Mouse (Mus musculus) fibroblast of lung, adult 2 months (primary cell): ENCODE results near the gene Zfp385a.

Experiments used
- DNase-seq: peaks from one replicate; pipeline ENCODE4 v3.0.0-alpha.2; 2011; ENCODE audit warnings: low read depth

Zfp385a gene

GRCm38 (mm10) chr15:103308056-103308875, 31.6 kb downstream of the Zfp385a start:
- DNase-seq, result no peak

- DNase-seq, result peak; percentile 85
Measured at GRCm38 (mm10) chr15:103307125-103307524, 32.8 kb downstream of the Zfp385a start.

- DNase-seq, result no peak
Measured at GRCm38 (mm10) chr15:103305792-103306645, 33.9 kb downstream of the Zfp385a start.

- DNase-seq, result peak; percentile 95
Measured at GRCm38 (mm10) chr15:103305070-103305678, 34.7 kb downstream of the Zfp385a start.

- no peak for DNase-seq
Measured at GRCm38 (mm10) chr15:103304616-103304969, 35.3 kb downstream of the Zfp385a start.

- no peak for DNase-seq
Measured at GRCm38 (mm10) chr15:103303916-103304615, 35.8 kb downstream of the Zfp385a start.

- no peak for DNase-seq
Measured at GRCm38 (mm10) chr15:103302341-103303021, 37.4 kb downstream of the Zfp385a start.

DNA sequence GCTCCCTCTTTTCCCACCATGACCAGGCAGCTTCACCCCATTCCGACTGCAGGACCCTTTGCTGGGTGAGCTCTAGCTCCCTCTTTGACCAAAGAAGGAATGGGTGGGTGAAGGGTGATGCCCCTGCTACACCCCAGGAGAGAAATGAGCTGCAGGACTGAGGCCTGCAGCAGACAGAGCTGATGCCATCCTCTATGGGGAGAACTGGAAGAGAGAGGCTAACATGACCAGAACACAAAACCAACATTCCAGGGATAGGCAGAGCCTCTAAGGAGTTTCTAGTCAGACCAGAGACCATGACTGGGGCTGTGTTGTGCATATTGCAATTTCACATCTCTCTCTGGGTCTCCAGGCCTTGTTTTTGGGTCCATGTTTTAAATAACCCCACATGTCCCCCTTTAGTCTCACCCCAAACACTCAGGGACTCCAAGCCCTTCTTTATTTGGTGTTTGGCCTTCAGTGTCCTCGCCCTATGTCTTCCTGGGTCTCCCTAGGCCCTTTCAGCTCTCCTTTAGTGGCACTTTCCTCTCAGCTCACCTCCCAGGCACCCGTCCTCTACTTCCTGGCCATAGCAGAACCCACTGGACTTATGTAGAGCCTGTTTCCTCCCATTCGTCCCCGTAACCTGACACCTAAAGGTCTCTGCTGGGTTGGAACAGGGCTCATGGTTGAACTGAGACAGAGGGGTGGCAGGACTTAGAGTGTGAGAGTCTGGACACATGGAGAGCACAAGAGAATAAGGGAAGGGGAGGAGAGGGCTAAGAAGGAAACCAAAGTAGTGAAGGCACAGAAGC, 38.1 kb downstream of the Zfp385a start:
- DNase-seq, result no peak

DNA sequence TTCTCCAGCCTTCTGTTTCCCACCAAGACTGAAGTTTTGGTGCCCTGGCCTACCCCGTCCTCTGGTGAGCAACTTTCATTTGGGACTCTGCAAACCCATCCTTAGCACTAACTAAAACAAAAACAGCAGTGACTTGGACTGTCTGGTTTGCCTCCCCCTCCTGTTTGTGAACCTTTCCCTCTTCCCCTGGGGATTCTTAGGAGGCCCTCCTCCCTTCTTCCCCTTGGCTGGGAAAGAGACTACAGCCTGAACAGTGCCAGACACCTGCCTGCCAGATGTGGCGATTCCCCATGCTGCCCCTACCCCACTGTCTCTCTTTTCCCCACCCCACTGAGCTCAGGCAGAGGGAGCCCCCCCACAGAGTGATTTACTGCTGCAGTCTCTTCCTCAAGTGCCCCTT, 38.8 kb downstream of the Zfp385a start:
- DNase-seq, result no peak

DNA sequence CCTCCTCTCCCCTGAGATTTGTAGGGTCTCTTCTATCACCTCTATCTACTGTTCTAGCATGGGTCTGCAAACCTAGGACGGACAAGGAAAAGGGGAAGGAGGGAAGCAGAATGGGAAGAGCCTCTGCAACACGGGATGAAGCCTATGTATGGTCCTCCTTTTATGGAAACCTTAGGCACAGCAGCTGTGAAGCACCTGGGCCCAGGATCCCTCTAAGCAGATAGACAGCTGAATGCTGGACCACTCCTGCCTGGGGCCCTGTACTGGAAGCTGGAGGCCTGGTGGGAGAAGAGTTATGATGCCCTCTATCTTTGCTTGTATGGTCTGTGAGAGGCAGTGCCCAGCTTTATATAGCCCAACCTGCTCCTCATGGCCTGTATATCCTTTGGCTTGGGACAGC, 39.3 kb downstream of the Zfp385a start:
- no peak for DNase-seq

- DNase-seq, result no peak
Measured at GRCm38 (mm10) chr15:103300067-103300471, 39.8 kb downstream of the Zfp385a start.

DNA sequence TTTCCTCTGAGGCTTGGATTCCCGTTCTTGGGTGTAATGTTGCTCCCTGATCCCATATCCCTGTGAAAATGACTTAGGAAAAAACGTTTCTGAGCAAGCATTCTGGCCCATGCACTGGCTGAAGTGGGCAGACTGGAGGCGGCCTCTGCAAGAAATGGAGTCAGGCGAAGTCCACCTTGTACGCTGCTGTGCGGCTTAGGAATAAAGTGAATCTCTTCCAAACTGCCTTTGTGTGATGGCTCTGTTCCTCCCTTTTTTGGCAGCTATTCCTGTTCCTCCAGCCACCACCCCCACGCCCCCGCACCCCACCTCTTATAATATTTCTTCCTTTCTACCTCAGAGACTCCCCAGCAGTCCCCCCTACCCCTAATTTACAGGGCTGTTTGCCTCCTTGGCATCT, 40.2 kb downstream of the Zfp385a start:
- DNase-seq, result no peak

- DNase-seq, result no peak
Measured at GRCm38 (mm10) chr15:103298861-103299616, 40.9 kb downstream of the Zfp385a start.

- no peak for DNase-seq
Measured at GRCm38 (mm10) chr15:103298026-103298425, 41.9 kb downstream of the Zfp385a start.

- no peak for DNase-seq
Measured at GRCm38 (mm10) chr15:103297313-103297712, 42.6 kb downstream of the Zfp385a start.

- no peak for DNase-seq
Measured at GRCm38 (mm10) chr15:103295851-103296250, 44.0 kb downstream of the Zfp385a start.

DNA sequence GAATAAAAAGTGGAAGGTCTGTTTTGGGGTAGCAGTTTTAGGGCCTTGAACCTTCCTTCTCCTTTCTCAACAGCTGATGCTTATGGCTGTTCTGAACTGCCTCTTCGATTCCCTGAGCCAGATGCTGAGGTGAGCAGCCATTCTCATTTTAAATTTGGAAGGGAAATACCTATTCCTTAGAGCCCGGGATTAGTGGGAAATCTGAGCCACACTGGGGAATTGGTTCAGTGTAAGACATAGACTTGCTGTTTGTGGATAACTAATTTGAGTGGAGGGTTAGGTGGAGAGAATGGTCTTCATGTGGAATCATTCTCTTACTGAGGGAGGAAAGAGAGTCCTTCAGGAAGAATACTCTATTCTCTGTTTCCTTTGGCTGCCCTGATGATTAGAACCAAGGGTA, 45.2 kb downstream of the Zfp385a start:
- no peak for DNase-seq

- DNase-seq, result no peak
Measured at GRCm38 (mm10) chr15:103293375-103293774, 46.5 kb downstream of the Zfp385a start.

- DNase-seq, result peak; percentile 89
Measured at GRCm38 (mm10) chr15:103292673-103293345, 47.1 kb downstream of the Zfp385a start.
